Mouse (Mus musculus) stomach, postnatal 0 days (tissue): ENCODE measurements around the gene Nfatc2.

Experiments used
- CTCF ChIP-seq: IDR thresholded peaks from 2 replicates; pipeline ENCODE4 v1.5.1; 2016; ENCODE audit warnings: antibody characterized with exemption, low read depth, mild to moderate bottlenecking, moderate library complexity
- EP300 ChIP-seq: optimal IDR thresholded peaks from 2 replicates; pipeline ENCODE3; 2016; ENCODE audit warnings: antibody characterized with exemption

GRCm38 (mm10) chr2:168602387-168602741 is 907 bp upstream of the Nfatc2 start:
- TF ChIP-seq CTCF (no peak), EP300 (no peak)
